Mouse (Mus musculus) ovary, adult 18-20 months (tissue): ENCODE results near the gene Aqp8.

ENCODE experiments used
- DNase-seq: peaks from one replicate; pipeline ENCODE4 v3.0.0; 2022; ENCODE audit warnings: low spot score, mixed read lengths

The Aqp8 gene

GRCm38 (mm10) chr7:123462070-123462501 lies at the start of gene Aqp8:
TSS of gene Aqp8 (plus strand) at chr7:123462291.
- peak; percentile 21 for DNase-seq

- DNase-seq, result no peak
These were observed 45.3 kb upstream of the Aqp8 start for GRCm38 (mm10) chr7:123416803-123417202.

GRCm38 (mm10) chr7:123417661-123418060 lies 44.4 kb upstream of the Aqp8 start:
- no peak for DNase-seq

DNA sequence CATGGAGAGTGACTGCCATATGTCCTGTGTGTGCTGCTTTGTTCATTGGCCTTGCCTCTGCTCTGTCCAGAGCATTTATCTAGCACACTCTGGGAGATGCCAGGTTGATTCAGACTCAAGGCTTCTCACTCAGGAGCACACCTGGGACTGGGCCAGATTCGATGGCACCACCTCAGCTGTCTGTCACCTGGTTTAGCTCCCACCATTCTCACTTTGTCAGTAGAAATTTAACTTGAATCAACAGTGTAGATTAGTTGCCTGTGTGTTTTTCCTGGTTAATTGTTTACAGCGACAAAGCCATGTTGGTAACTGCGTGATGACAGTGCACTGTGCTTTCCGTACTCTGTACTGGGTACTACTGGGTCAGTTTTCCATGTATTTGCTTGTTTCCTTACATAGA lies 42.1 kb upstream of the Aqp8 start:
- no peak for DNase-seq

DNA sequence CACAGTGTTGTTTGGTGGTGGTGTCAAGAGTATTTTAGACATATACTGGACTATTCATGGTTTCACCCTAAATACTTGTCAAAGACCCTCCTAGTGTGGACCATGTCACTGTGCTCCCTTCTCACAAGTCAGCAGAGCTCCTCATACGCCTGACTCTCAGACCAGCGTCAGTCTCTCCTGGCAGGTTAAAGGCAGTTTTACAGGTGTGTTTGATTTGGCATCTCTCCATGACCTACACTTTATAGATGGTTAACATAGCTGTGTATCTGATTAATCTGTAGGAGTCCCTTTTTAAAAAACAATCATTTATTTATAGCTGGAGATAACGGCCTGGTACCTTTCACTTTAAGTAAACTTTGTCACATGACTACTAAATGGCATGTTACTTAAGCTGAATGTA lies 40.1 kb upstream of the Aqp8 start:
- no peak for DNase-seq

DNA sequence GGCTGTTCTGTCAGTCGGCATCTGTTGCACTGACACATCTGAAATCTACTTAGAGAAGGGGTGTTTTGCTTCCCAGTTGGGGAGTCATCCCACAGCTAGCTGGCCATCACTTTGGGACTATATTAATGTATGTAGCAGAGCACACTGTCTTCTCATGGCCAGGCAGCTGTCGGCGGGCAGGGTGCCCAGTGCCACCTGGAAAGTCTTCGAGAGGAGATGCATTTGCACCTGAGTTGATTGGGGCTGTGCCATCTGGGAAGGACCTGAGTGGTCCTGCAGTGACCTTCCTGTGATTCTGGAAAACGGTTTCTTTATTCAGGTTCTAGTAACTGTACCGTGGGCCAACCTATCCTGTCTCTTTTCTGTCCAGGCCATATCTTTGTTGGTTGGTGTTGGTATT lies 37.8 kb upstream of the Aqp8 start:
- no peak for DNase-seq

GRCm38 (mm10) chr7:123425134-123425757 lies 36.8 kb upstream of the Aqp8 start:
- DNase-seq, result no peak

DNA sequence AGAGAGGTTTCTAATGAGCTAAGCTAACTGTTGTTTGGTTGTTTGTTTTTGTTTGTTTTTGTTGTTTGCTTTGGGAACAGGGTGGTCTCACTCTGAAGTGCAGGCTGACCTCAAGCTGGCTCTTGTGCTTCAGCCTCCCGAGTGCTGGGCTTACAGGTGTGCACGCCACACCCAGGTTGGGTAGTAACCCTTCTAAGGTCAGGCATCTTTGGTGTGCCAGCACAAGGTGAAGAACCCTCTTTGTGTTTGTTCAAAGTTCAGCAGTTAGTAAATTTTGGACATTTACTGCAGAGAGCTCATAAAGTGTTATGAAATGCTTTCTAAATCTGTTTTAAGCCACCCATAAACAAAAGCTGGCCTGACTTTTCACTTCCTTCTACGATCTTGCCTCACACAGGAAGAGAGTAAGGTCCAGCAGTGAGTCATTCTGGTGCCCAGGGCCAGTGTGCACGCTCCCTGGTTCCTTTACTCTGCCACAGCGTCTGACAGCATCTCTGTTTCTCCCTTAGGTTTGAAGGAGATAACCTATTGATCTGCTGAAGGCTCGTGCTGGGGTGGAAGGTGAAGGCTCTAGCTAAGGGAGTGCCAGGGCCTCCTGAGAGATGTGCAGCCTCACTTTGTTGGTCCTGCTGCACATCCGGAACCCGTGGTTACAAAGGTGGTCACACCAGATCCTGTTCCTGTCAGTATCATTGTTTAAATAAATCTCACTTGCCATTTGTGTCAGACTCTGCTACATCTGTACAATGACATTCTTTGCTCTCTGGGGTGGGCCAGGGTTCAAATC lies 32.3 kb upstream of the Aqp8 start:
- DNase-seq, result no peak

DNA sequence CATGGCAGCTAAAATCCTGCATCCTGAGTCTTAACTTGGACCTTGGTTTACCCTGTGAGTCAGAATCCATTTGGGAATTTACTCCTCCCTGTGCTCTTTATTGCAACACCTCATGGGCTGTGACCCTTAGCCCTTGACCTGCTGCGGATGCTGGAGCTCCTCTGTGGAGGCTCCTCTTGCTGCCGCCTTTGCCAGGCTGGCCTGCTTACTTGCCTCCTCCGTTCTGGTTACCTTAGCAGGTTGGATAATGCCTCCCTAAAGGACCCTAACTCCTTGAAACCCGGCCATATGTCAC lies 31.7 kb upstream of the Aqp8 start:
- no peak for DNase-seq

DNA sequence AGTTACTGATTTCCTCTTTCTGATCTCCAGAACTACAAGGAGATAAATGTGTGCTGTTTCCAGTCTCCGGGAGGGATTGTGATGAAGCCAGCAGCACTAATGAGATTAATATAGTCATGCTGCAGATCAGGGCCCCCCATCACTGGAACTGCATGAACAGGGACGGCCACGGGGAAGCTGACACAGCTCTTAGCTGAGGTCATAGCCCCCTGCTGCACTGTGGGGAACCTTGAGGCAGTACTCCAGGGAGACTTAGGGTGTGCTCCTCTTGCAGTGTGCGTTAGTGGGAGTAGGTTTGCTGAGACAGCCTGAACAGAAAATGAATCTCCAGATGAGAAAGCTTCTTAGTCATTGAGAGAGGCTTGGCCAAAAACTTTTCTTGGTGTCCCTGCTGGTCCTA lies 30.9 kb upstream of the Aqp8 start:
- DNase-seq, result no peak

GRCm38 (mm10) chr7:123442079-123442478 lies 20.0 kb upstream of the Aqp8 start:
- no peak for DNase-seq

GRCm38 (mm10) chr7:123448794-123449193 lies 13.3 kb upstream of the Aqp8 start:
- no peak for DNase-seq

DNA sequence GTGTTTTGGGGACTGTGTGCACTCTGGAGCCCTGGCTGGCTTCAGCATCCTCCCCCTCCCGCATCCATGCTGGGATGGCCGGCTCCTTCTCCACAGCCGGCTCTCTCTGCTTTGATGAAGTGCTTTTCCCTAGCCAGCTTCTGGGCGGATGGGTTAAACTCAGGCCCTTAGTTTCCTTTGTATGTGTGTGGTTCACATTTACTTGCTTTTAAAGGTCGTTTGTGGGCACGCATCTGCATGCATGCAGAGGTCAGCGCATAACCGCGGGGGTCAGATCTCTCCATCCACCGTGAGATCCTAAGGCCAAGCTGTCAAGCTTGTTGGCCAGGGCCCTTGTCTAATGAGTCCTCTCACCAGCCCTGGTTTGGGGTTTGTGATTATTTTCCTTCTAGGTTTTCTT lies 12.4 kb upstream of the Aqp8 start:
- no peak for DNase-seq

DNA sequence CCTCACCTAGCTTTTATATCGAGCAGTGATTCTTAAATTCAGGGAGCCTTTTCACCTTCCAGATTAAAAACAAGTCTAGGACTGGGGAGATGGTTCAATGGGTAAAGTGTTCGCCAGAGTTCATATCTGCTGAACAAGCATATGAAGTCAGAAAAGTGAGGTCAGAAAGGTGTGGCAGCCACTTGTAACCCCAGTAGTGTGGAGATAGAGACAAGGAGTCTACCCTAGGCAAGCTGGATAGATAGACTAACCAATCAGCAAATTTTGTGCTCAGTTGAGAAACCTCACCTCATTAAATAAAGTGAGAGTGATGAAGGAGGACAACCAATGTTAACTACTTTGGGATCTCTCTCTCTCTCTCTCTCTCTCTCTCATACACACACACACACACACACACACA lies 11.6 kb upstream of the Aqp8 start:
- DNase-seq, result no peak

DNA sequence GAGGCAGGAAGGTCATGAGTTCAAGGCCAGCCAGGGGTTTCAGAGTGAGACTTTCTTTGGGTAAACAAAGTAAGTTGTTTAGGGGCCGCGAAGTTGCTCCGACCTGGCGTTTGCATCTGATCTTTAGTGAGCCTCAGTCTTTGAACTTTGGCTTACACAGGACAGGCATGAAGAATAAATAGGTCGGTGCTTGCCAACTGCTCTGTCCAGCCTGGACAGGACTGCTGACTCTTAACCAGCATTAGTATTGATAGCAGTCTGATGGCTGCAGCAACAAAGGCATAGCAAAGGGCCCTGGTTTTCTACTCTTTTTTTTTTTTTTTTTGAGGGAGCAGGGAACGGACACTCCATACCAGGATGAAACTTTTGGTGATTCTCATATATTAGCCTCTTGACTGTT lies 9.5 kb upstream of the Aqp8 start:
- no peak for DNase-seq

- no peak for DNase-seq
These were observed 9.0 kb upstream of the Aqp8 start for GRCm38 (mm10) chr7:123453066-123453465.

GRCm38 (mm10) chr7:123455088-123455487 lies 7.0 kb upstream of the Aqp8 start:
- no peak for DNase-seq

DNA sequence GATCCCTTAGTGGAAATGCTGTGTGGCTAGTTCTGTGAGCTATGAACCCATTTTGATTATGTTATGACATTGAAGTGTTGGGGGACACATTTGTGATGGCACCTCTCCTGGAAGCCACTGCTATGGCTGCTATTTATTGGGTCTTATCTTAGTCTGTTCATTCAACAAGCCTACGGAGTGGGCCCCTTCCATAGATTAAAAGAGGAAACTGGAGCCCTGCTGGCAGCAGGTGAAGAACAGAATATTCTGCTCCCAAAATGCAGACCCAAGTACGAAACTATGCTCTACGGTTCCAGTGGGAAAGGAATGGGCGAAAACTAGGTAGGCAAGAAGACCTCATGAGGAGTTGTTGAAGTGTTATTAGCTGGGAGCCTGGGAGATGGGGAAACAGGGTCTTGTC lies 3.8 kb upstream of the Aqp8 start:
- no peak for DNase-seq

- no peak for DNase-seq
These were observed 2.8 kb upstream of the Aqp8 start for GRCm38 (mm10) chr7:123459247-123459646.

- no peak for DNase-seq
These were observed 775 bp upstream of the Aqp8 start for GRCm38 (mm10) chr7:123461316-123461715.

DNA sequence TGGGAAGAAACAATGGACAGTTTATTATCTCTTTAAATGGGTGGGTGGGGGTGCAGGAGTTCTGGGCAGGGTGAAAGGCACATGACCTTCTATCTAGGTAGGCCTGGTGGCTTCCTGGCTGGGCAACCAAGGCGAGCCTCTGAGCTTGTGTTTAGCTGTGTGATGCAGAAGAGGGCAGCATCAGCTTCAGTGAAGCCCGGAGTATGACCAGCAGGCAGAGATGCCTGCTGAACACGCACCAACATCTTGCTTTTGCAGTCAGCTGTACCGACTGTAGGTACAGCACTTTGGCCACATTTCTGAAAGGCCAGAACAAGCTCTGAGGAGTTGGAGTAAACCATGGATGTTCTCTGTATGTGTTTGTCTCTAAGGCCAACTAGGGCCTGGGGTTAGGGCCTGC lies 1.5 kb downstream of the Aqp8 start:
- DNase-seq, result no peak

DNA sequence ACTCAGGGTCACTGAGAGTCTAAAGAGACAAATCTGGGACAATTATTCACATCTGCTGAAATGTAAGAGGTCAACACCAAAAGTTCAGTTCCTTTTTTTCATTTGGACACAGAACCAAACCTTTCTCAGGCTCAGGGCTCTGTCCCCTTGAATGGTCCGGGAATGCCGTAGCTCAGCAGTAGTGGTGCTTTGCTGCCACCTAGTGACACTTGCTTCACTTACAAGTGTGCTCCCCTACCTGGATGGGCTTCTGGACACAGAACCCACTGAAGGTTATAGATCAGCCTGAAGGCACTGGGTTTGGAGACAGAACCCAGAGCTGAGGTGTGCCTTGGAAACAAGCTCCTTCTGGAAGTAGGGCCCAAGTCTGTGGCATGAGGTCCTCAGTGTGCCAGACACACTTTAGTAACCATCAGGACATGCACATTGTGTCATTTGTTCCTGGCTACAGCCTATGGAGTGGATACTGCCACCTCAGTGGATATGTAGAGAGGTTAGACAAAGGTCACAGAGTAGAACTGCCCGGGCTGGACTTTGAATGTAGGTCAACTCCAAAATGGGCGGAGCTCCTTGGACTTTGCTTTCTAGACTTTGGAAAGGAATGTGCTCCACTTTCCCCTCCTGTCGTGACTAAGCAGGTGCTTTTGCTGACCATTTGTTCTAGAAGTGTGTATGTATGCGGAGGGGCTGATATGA lies 3.7 kb downstream of the Aqp8 start:
- peak; percentile 23 for DNase-seq

GRCm38 (mm10) chr7:123467961-123468360 lies 5.9 kb downstream of the Aqp8 start:
- DNase-seq, result no peak
